Mouse (Mus musculus) ovary, postnatal 14 days (tissue): ENCODE data around the gene Cd40.
A peak's percentile ranks its signal among the peaks of the same experiment; 100 is the strongest.

Source experiments
- DNase-seq: peaks from one replicate; pipeline ENCODE4 v3.0.0; 2022; ENCODE audit warnings: low spot score

Cd40 gene

DNA sequence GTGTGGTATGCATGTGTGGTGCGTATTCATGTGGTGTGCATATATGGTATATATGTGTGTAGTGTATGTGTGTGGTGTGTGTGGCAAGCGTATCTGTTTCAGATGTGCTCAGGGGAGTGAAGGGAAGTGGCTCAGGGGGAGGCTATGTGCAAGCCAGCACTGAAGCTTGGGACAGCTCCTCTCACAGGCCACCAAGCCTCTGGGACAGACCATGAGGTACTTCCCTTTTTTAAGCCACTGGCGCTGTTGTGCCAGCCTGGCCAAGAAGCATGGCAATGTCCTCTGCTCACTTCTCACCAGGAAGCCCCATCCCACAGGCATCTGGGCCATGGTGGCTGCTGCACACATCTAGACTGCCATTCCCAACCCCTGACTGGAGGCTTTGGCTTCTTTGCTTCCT is 47.5 kb downstream of the Cd40 start:
- no peak for DNase-seq

DNA sequence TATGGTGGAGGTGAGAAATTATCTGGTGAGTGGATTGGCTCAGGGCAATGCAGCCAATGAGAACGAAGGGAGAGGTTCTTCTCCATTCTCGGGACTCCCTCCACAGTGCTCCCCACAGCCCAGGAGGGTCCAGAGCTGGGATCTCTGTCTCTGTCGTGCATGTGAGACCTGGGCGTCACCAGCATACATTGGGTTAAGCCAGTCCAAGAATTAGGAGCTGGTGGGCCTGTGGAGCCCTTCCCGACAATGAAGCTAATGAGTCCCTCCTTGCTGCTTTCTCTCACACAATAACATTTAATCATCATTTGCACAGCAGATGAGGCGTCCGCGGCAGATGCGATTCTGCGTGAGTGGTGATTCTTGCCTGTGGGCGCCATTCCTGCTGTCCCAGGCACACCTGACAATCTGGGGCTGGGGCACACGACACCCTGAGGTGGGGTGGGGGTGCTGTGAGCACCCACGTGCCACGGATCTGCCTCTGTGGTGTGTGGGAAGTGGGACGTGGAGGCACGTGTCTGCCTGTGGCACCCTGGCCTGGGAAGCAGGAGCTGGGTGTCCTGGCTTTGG is 50.2 kb downstream of the Cd40 start:
- DNase-seq: no peak

DNA sequence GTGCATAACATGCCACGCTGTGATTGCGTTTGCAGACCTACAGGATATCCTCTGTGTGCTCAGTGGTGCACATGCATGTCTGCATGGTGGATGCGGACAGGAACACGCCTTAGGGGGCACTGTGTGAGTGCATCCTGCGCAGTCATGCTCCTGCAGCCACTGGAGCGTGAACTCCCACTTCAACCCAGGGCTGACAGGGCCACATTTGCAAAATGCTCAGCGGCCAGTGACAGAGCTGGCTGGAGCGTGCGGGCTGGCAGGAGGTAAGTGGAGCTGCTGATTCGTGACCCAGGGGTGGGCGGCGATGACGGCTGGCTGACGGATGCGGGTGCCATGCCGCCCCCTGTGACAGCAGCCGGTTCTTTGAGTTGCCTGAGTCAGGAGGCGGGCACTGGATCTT is 51.2 kb downstream of the Cd40 start:
- DNase-seq: no peak

DNA sequence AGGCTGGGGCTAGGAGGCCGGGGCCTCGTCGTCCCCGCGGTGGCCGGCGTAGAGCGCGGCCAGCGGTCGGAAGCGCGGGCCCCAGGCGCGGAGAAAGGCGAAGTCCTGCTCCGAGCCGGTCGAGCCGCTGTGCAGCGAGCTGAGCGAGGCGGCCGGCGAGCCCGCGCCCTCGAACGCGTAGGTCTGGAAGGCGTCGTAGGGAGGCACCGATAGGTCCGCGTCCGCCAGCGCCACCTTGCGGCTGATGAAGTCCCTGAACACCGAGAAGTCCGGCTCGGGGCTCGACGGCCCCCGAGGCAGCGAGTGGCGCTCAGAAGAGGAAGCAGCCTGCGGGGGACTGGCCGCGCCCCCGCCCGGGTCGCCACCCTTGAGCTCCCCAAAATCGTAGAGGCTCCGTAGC is 56.7 kb downstream of the Cd40 start:
- DNase-seq: peak; percentile 86

DNA sequence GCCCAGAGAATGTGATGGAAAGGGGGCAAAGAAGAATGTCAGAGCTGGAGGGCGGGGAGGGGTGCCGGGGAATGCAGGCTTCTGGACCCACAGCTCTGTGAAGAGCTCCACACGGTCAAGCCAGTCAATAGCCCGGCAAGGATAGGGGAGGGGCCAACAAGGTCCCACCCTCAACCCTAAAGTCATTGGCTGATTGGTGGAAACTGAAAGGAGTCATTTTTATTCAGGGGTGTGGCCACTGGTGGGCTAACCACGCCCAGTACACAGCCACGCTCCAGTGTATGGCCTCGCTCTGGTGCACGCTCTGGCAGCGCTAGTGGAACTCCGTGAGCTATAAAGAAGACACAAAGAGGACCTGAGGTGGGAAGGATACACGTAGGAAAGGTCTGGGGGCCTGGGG is 58.3 kb downstream of the Cd40 start:
- DNase-seq: no peak

DNA sequence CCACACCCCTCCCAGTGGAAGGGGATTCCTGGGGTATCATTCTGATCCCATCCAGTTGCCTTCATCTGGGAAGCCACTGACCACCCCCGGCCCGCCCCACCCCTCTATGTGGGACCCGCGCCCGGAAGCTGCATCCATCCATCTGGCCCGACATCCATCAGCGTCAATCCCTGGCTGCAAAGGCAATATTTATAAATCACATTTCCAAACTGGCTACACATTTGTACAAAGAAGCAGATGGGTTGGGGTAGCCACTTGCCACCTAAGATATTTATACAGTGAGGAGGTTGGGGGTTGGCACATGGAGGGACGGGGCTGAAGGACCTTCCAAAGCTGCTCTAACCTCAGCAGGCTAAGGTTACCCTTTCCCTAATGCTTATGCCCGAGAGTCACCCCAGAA is 65.3 kb downstream of the Cd40 start:
- DNase-seq: no peak

DNA sequence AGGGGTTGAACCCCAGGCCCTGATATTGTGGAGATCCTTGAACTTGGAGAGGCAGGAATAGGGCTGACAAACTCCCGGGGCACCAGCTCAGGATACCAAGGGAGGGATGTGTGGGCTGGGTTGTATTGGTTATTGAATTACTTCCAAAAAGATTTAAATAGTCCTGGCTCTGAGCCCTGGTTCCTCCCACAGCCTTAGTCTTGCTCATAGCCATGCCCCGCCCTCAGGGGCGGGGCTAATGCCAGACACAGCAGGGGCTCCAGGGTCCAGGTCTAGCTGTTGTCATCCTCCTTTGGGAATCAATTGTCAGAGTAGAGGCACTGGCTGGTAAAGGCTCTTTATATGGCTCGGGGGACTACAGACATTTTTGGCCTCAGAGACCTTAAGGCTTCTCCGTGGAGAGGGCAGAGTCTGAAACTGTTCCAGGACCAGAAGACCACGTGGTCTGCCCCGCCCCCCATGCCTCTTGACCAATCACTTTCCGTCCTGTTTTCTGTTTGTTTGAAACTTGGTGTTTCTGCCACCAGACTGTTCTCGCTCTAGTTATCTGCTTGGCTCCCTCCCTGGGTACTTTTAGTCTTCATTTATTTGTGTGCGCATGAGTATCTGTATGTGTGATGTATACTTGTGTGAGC is 65.9 kb downstream of the Cd40 start:
- no peak for DNase-seq
